Mouse (Mus musculus) midbrain, postnatal 0 days (tissue): Measurements from ENCODE around the gene Chrnb1. TPM values are rescaled to one million over a fixed set of nuclear protein-coding genes. Genes with fewer than 3 reads are reported as not detected.
A peak's percentile ranks its signal among the peaks of the same experiment; 100 is the strongest.

Experiments used
- ATAC-seq: fragments of 200-750 bp; cut with Nextera tagmentation; 2 replicates; pipeline ENCODE4 v1.8.0; 2017; ENCODE audit warnings: moderate number of reproducible peaks, mild to moderate bottlenecking, moderate TSS enrichment, moderate library complexity; ENCODE audit not compliant: low FRiP score
- DNase-seq: peaks from one replicate; pipeline ENCODE4 v3.0.0-alpha.2; 2015; ENCODE audit warnings: low spot score
- H3K27ac ChIP-seq: fragments of 300-500 bp; sonication (generic); 2 replicates; pipeline ENCODE4 v1.5.1; 2014; ENCODE audit warnings: low read depth, mild to moderate bottlenecking, low read length, mixed read lengths
- H3K27me3 ChIP-seq: fragments of 300-500 bp; sonication (generic); 2 replicates; pipeline ENCODE4 v1.6.1; 2014; ENCODE audit warnings: low read length, control low read depth, mixed read lengths; ENCODE audit not compliant: insufficient read depth
- H3K36me3 ChIP-seq: fragments of 300-500 bp; sonication (generic); 2 replicates; pipeline ENCODE4 v1.6.1; 2014; ENCODE audit warnings: low read length, control low read depth, mixed read lengths; ENCODE audit not compliant: insufficient read depth
- H3K4me1 ChIP-seq: fragments of 300-500 bp; sonication (generic); 2 replicates; pipeline ENCODE4 v1.6.1; 2014; ENCODE audit warnings: mild to moderate bottlenecking, control low read depth, antibody characterized with exemption, low read length, mixed read lengths; ENCODE audit not compliant: insufficient read depth
- H3K4me2 ChIP-seq: fragments of 300-500 bp; sonication (generic); 2 replicates; pipeline ENCODE4 v1.6.1; 2014; ENCODE audit warnings: low read depth, mild to moderate bottlenecking, low read length, mixed read lengths; ENCODE audit not compliant: poor library complexity, severe bottlenecking
- H3K4me3 ChIP-seq: fragments of 300-500 bp; sonication (generic); 2 replicates; pipeline ENCODE4 v1.5.1; 2014; ENCODE audit warnings: low read depth, mild to moderate bottlenecking, low read length, moderate library complexity
- H3K9ac ChIP-seq: fragments of 300-500 bp; sonication (generic); replicated peaks from 2 replicates; pipeline ENCODE4 v1.6.1; 2014; ENCODE audit warnings: mild to moderate bottlenecking, low read length, moderate library complexity, mixed read lengths; ENCODE audit not compliant: poor library complexity, severe bottlenecking
- H3K9me3 ChIP-seq: fragments of 300-500 bp; sonication (generic); 2 replicates; pipeline ENCODE4 v1.6.1; 2016; ENCODE audit warnings: low read length, control low read depth
- CTCF ChIP-seq: IDR thresholded peaks from 2 replicates; pipeline ENCODE4 v1.5.1; 2016; ENCODE audit warnings: antibody characterized with exemption, mild to moderate bottlenecking
- WGBS: fragments of 180-500 bp; shearing (Covaris S2); extraction: QIAGEN DNeasy Blood & Tissue Kit; methylation state at CpG from one replicate; pipeline ENCODE4 v1.1.7; 2014; 5-methylcytosine and 5-hydroxymethylcytosine counted together
- polyA plus RNA-seq: library from polyadenylated mRNA; unstranded; fragments of >200 nt; fragmentation: Nextera tagmentation; extraction: Ambion mirVana; gene quantifications from 2 replicates; pipeline ENCODE4 v1.2.1, GENCODE M21; 2015
- total RNA-seq: library from RNA; depleted of rRNA; stranded (reverse); fragments of >200 nt; gene quantifications from 2 replicates; pipeline ENCODE4 v1.2.3, GENCODE M21; 2014

The Chrnb1 gene
- total and polyA plus RNA-seq, 2 experiments from 2014 or later = 1.1 to 1.5 TPM

GRCm38 (mm10) chr11:69803328-69803727 lies 7.6 kb upstream of the Chrnb1 start:
- peak overlapping the region; percentile 96 for H3K4me2 ChIP-seq
- H3K36me3 ChIP-seq = no peaks in the 10 kb centered on the region
- no peak for TF ChIP-seq CTCF
- DNase-seq (no peak), ATAC-seq (no peak)
- H3K9ac ChIP-seq = peak overlapping the region; percentile 68
- 5% methylated on average over 12 of the region's 12 CpGs for WGBS
- H3K4me1 ChIP-seq = peaks cover 11% of the 10 kb centered on the region; the same call in 1 of the 2 replicates
- H3K4me3 ChIP-seq = peak overlapping the region; percentile 49
- peak overlapping the region; percentile 62 for H3K27ac ChIP-seq
- H3K27me3 ChIP-seq = 0 out of 2 replicates have a peak, but pooled peaks cover 4% of the 10 kb centered on the region
- H3K9me3 ChIP-seq = no peaks in the 10 kb centered on the region

GRCm38 (mm10) chr11:69802648-69803105 lies 6.9 kb upstream of the Chrnb1 start:
- Histone ChIP-seq H3K4me1 (peaks cover 11% of the 10 kb centered on the region; the same call in 1 of the 2 replicates), H3K4me2 (peak overlapping the region; percentile 96), H3K4me3 (peak overlapping the region; percentile 49), H3K36me3 (0 out of 2 replicates have a peak, but pooled peaks cover 4% of the 10 kb centered on the region), H3K9ac (peak overlapping the region; percentile 68), H3K27me3 (peaks cover 4% of the 10 kb centered on the region; the same call in 1 of the 2 replicates), H3K9me3 (no peaks in the 10 kb centered on the region), H3K27ac (peak overlapping the region; percentile 68)
- no peak; the same call in 1 of the 2 replicates for TF ChIP-seq CTCF
- ATAC-seq = no peak
- DNase-seq = peak; percentile 85
- under 1% methylated on average over 31 of the region's 33 CpGs for WGBS

GRCm38 (mm10) chr11:69801379-69801977 lies 5.7 kb upstream of the Chrnb1 start, which contains the start of gene Fgf11:
TSS of gene Fgf11 (minus strand) at chr11:69801857.
- DNase-seq (no peak), ATAC-seq (no peak)
- Histone ChIP-seq H3K9me3 (no peaks in the 10 kb centered on the region), H3K27ac (peak within 1 kb of the TSS; percentile 90), H3K4me3 (peak within 1 kb of the TSS; percentile 49), H3K9ac (peak within 1 kb of the TSS; percentile 68), H3K36me3 (0 out of 2 replicates have a peak, but pooled peaks cover 6% of the 10 kb centered on the region), H3K27me3 (peaks cover 4% of the 10 kb centered on the region; the same call in 1 of the 2 replicates), H3K4me1 (peaks cover 11% of the 10 kb centered on the region; the same call in 1 of the 2 replicates), H3K4me2 (peak within 1 kb of the TSS; percentile 96)
- no peak for TF ChIP-seq CTCF
- WGBS = 1% methylated on average over 30 of the region's 33 CpGs

GRCm38 (mm10) chr11:69800392-69801197 lies 4.9 kb upstream of the Chrnb1 start:
- DNase-seq (peak; percentile 90), ATAC-seq (peak; percentile 81)
- peak overlapping the region; percentile 90 for H3K27ac ChIP-seq
- H3K9me3 ChIP-seq = no peaks in the 10 kb centered on the region
- no peak for TF ChIP-seq CTCF
- H3K36me3 ChIP-seq = 0 out of 2 replicates have a peak, but pooled peaks cover 6% of the 10 kb centered on the region
- under 1% methylated on average over 34 of the region's 36 CpGs for WGBS
- peak overlapping the region; percentile 49 for H3K4me3 ChIP-seq
- peak overlapping the region; percentile 96 for H3K4me2 ChIP-seq
- H3K9ac ChIP-seq = peak overlapping the region; percentile 68
- H3K27me3 ChIP-seq = peaks cover 4% of the 10 kb centered on the region; the same call in 1 of the 2 replicates
- H3K4me1 ChIP-seq = peaks cover 11% of the 10 kb centered on the region; the same call in 1 of the 2 replicates

GRCm38 (mm10) chr11:69800138-69800391 lies 4.3 kb upstream of the Chrnb1 start:
- H3K36me3 ChIP-seq = 0 out of 2 replicates have a peak, but pooled peaks cover 6% of the 10 kb centered on the region
- peak overlapping the region; percentile 96 for H3K4me2 ChIP-seq
- H3K9ac ChIP-seq = peak overlapping the region; percentile 68
- peaks cover 10% of the 10 kb centered on the region; the same call in 1 of the 2 replicates for H3K4me1 ChIP-seq
- H3K27ac ChIP-seq = peak overlapping the region; percentile 90
- H3K4me3 ChIP-seq = peak overlapping the region; percentile 49
- ATAC-seq (peak; percentile 14), DNase-seq (no peak)
- no peaks in the 10 kb centered on the region for H3K9me3 ChIP-seq
- TF ChIP-seq CTCF = no peak
- peaks cover under 1% of the 10 kb centered on the region; the same call in 1 of the 2 replicates for H3K27me3 ChIP-seq
- WGBS = under 1% methylated on average over 11 of the region's 11 CpGs
